Mouse (Mus musculus): ENCODE measurements at regions not wholly inside any gene's neighbourhood (a gene's known extent, or its start where the extent isn't known, plus 50 kb on each side); places are given as distances from the start of the nearest gene placed in this dataset.

DNA sequence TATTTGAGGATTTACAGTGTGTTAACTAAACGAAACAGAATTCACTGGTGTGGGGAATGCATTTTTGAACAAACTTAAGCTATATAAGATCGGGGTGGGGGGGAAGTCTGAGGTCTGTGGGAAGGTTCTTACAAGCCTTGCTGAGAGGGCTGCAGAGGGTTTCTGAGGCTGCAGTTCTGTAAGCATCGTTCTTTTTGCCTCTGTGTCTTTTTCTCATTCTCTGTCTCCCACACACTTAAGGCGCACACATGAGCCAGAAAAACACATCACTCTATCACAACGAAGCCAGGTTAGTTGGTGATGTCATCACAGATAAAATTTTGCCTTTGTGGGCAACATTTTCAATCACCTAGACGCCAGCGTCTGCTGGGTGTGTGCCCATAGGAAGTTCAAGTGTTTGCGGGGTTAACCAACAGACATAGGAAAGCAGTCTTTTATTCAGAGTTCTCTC is 274.9 kb downstream of the Ptprc start:
- H3K4me3 ChIP-seq (ENCODE audit: low read length): peak overlapping the region; percentile 58
- ATAC-seq: peak; percentile 43
- no peaks in the 10 kb centered on the region for H3K9me3 ChIP-seq (ENCODE audit: control insufficient read depth, low read length)
- H3K9ac ChIP-seq (ENCODE audit: low read depth, low read length): peak overlapping the region; percentile 67
- H3K27me3 ChIP-seq (replicated peaks; ENCODE audit: control insufficient read depth, insufficient read depth, low read length): no peaks in the 10 kb centered on the region
- H3K4me2 ChIP-seq (ENCODE audit: low read depth, low read length): peak overlapping the region; percentile 78
- WGBS: 3% methylated on average over 8 of the region's 8 CpGs
- peaks cover 2% of the 10 kb centered on the region for H3K4me1 ChIP-seq (ENCODE audit: control insufficient read depth, insufficient read depth, low read length)
- H3K36me3 ChIP-seq (ENCODE audit: control insufficient read depth, insufficient read depth, low read length): no peaks in the 10 kb centered on the region
- peak overlapping the region; percentile 87 for H3K27ac ChIP-seq (ENCODE audit: low read length)

DNA sequence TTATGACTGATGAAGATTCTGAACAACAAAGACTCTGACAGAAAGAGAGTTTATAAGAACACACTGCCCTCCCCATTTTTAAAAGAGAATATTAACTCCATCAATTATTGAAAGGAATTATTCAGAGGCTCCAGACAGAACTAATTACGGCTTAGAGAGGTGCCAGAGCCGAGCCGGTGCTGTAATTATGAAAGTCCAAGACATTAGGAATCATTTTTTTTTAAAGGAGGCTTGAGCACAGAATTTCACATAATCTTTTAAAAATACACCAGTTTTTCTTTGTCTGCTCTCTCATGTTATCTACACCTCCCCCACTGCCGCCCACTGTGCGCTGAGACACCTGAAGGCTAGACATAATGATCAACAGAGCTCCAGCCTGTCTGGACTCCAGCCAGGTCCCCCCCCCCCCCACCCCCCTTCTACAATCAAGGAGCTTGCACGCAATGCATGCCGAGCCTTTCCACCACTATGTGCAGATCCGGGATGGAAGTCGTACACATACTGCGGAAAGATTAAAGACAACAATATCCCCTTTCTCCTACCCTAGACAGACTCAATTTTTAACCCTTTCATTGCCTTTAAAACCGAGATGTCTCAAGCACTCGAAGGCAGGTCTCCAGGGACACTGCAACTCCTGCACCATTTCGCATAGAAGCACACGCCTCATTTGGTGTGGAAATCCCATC is 275.4 kb downstream of the Ptprc start:
- peak; percentile 70 for ATAC-seq
- Histone ChIP-seq H3K27me3 (replicated peaks; ENCODE audit: control insufficient read depth, insufficient read depth, low read length) (no peaks in the 10 kb centered on the region), H3K36me3 (ENCODE audit: control insufficient read depth, insufficient read depth, low read length) (no peaks in the 10 kb centered on the region), H3K9ac (ENCODE audit: low read depth, low read length) (peak overlapping the region; percentile 67), H3K4me3 (ENCODE audit: low read length) (peak overlapping the region; percentile 58), H3K9me3 (ENCODE audit: control insufficient read depth, low read length) (no peaks in the 10 kb centered on the region), H3K4me2 (ENCODE audit: low read depth, low read length) (peak overlapping the region; percentile 78), H3K4me1 (ENCODE audit: control insufficient read depth, insufficient read depth, low read length) (peaks cover 2% of the 10 kb centered on the region), H3K27ac (ENCODE audit: low read length) (peak overlapping the region; percentile 87)
- WGBS: 0% methylated on average over 14 of the region's 14 CpGs

DNA sequence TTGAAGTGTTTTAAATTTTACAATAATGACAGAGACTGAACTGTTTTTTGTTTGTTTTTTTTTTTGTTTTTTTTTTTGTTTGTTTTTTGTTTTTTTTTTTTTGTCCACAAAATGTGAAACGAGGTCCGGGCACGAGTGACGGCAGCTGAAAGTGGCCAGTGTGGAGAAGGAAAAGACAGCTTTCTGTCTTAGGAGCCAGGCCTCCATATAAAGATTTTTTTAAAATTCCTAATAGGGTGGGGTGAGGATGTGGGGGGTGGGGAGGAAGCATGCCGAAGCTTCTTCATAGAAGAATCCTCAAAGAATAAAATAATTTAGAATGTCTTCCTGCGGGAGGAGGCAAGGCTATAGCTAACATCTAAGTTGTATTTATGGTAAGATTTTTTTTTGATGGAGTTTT is 276.2 kb downstream of the Ptprc start:
- no peaks in the 10 kb centered on the region for H3K9me3 ChIP-seq (ENCODE audit: control insufficient read depth, low read length)
- H3K4me3 ChIP-seq (ENCODE audit: low read length): peak overlapping the region; percentile 50
- peak overlapping the region; percentile 58 for H3K9ac ChIP-seq (ENCODE audit: low read depth, low read length)
- no peaks in the 10 kb centered on the region for H3K27me3 ChIP-seq (replicated peaks; ENCODE audit: control insufficient read depth, insufficient read depth, low read length)
- H3K4me2 ChIP-seq (ENCODE audit: low read depth, low read length): peak overlapping the region; percentile 60
- peaks cover 2% of the 10 kb centered on the region for H3K4me1 ChIP-seq (ENCODE audit: control insufficient read depth, insufficient read depth, low read length)
- no peak for ATAC-seq
- no peaks in the 10 kb centered on the region for H3K36me3 ChIP-seq (ENCODE audit: control insufficient read depth, insufficient read depth, low read length)
- under 1% methylated on average over 6 of the region's 6 CpGs for WGBS
- H3K27ac ChIP-seq (ENCODE audit: low read length): 0 out of 2 replicates have a peak overlapping the region, but pooled peaks have one; percentile 33

DNA sequence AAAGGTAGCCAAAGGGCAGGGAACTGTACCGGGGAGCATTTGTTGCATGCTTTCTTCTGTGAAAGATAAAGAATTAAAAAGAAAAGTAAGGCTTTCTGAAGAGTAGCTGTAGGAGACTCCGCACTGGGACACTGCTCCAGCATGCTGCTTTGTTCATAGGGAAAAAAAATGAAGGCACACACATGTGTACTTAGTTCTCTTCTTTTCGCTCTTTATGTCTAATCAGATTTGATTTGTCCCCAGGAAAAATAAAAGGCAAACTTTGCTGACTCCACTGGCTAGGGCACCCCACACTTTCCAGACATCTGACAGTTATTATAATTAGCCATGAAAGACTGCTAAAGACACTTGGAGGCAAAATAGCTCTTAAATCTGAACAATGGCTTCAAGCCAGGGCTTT is 276.6 kb downstream of the Ptprc start:
- Histone ChIP-seq H3K4me2 (ENCODE audit: low read depth, low read length) (peak overlapping the region; percentile 60), H3K9me3 (ENCODE audit: control insufficient read depth, low read length) (no peaks in the 10 kb centered on the region), H3K4me1 (ENCODE audit: control insufficient read depth, insufficient read depth, low read length) (peaks cover 2% of the 10 kb centered on the region), H3K27ac (ENCODE audit: low read length) (peak overlapping the region; percentile 89), H3K4me3 (ENCODE audit: low read length) (peak overlapping the region; percentile 50), H3K9ac (ENCODE audit: low read depth, low read length) (peak overlapping the region; percentile 58), H3K27me3 (replicated peaks; ENCODE audit: control insufficient read depth, insufficient read depth, low read length) (no peaks in the 10 kb centered on the region), H3K36me3 (ENCODE audit: control insufficient read depth, insufficient read depth, low read length) (no peaks in the 10 kb centered on the region)
- peak; percentile 54 for ATAC-seq
- WGBS: 0% methylated on average over 3 of the region's 3 CpGs

DNA sequence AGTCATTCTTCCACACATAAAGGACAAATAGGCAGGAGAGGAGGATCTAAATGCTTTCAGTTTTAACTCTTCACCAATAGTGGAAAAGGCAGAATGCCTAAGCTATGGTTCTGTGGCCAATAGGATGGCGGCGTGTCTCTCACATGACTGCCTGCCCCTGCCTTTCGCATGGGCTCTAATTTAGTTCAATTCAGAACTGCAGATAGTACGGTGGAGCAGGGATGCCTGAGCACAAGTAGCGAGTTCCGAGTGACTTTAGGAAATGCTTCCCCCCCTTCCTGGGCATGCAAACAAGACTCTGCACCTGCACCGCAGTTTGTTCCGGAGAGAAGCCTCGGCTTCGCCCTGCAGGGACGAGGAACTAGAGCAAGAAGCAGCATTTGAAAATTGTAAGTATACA is 277.1 kb downstream of the Ptprc start:
- H3K27me3 ChIP-seq (replicated peaks; ENCODE audit: control insufficient read depth, insufficient read depth, low read length): no peaks in the 10 kb centered on the region
- peak overlapping the region; percentile 89 for H3K27ac ChIP-seq (ENCODE audit: low read length)
- H3K36me3 ChIP-seq (ENCODE audit: control insufficient read depth, insufficient read depth, low read length): no peaks in the 10 kb centered on the region
- H3K9ac ChIP-seq (ENCODE audit: low read depth, low read length): peak overlapping the region; percentile 58
- no peaks in the 10 kb centered on the region for H3K9me3 ChIP-seq (ENCODE audit: control insufficient read depth, low read length)
- ATAC-seq: peak; percentile 97
- peak overlapping the region; percentile 61 for H3K4me2 ChIP-seq (ENCODE audit: low read depth, low read length)
- WGBS: under 1% methylated on average over 11 of the region's 11 CpGs
- peak overlapping the region; percentile 50 for H3K4me3 ChIP-seq (ENCODE audit: low read length)
- peaks cover 3% of the 10 kb centered on the region for H3K4me1 ChIP-seq (ENCODE audit: control insufficient read depth, insufficient read depth, low read length)

DNA sequence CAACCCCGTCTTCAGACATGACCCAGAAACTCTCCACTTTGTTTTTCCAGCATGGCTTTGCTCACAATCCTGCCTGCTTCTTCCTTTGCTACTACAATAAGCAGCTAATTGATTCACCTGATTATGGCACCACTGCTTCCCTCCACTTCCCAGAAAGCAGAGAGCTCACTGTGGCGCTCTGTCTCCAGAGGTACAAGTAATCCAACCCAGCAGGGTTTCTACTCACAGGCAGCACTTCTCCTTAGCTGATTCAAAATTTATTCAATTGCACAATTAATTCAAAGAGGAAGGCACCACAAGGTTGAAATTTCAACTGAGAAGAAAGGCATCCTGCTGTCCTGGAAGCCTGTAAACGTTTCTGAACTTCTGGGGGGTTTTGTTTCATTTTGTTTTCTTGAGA is 293.9 kb downstream of the Ptprc start:
- H3K36me3 ChIP-seq (ENCODE audit: control insufficient read depth, insufficient read depth, low read length): no peaks in the 10 kb centered on the region
- no peaks in the 10 kb centered on the region for H3K9me3 ChIP-seq (ENCODE audit: control insufficient read depth, low read length)
- ATAC-seq: no peak
- H3K4me3 ChIP-seq (ENCODE audit: low read length): no peak overlapping the region
- H3K27ac ChIP-seq (ENCODE audit: low read length): no peak overlapping the region
- H3K4me1 ChIP-seq (ENCODE audit: control insufficient read depth, insufficient read depth, low read length): no peaks in the 10 kb centered on the region
- 46% methylated on average over 3 of the region's 3 CpGs for WGBS
- no peak overlapping the region for H3K9ac ChIP-seq (ENCODE audit: low read depth, low read length)
- H3K27me3 ChIP-seq (replicated peaks; ENCODE audit: control insufficient read depth, insufficient read depth, low read length): no peaks in the 10 kb centered on the region
- H3K4me2 ChIP-seq (ENCODE audit: low read depth, low read length): no peak overlapping the region

DNA sequence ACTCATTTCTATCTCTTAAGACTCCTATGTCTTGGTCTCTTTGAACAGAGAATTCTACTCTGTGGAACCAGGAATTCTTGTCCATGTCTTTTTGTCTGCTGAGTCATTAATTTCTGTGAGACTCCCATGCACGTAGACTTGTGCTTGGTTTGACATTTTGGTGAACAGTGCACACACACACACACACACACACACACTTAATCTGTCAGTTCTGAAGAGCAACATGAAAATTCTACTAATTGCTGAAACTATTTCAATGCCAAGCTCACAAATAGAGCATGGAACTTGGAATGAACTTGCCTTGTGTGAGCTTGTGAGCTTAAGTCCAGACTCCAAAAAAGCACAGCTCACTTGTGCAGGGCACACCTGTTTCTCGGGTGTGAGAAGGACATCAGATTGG is 301.1 kb downstream of the Ptprc start:
- no peaks in the 10 kb centered on the region for H3K4me1 ChIP-seq (ENCODE audit: control insufficient read depth, insufficient read depth, low read length)
- H3K4me2 ChIP-seq (ENCODE audit: low read depth, low read length): no peak overlapping the region
- H3K27me3 ChIP-seq (replicated peaks; ENCODE audit: control insufficient read depth, insufficient read depth, low read length): no peaks in the 10 kb centered on the region
- H3K4me3 ChIP-seq (ENCODE audit: low read length): no peak overlapping the region
- no peak overlapping the region for H3K9ac ChIP-seq (ENCODE audit: low read depth, low read length)
- H3K9me3 ChIP-seq (ENCODE audit: control insufficient read depth, low read length): no peaks in the 10 kb centered on the region
- no peak for ATAC-seq
- no peak overlapping the region for H3K27ac ChIP-seq (ENCODE audit: low read length)
- no peaks in the 10 kb centered on the region for H3K36me3 ChIP-seq (ENCODE audit: control insufficient read depth, insufficient read depth, low read length)
- 73% methylated on average over 2 of the region's 2 CpGs for WGBS

DNA sequence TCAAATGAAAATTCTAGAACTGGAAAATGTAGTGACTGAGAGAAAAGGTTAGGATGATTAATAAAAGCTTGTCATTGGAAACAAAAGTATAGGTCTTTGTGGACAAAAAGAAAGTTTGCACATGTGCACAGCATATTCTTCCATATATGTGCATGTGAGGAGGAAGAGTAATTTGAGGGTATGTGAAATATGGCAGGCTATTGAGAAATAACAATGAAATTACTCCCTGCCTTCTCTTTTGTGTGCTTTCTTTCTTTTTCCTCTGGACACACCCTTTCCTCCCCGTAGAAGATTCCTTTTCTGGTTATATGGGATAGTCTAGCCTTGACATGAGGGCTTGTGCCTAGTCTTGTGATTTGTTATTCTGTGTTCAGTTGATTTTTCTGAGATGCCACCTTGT is 301.9 kb downstream of the Ptprc start:
- no peak overlapping the region for H3K4me3 ChIP-seq (ENCODE audit: low read length)
- H3K27ac ChIP-seq (ENCODE audit: low read length): no peak overlapping the region
- 48% methylated on average over 1 of the region's 1 CpGs for whole genome bisulfite sequencing
- H3K4me2 ChIP-seq (ENCODE audit: low read depth, low read length): no peak overlapping the region
- no peaks in the 10 kb centered on the region for H3K36me3 ChIP-seq (ENCODE audit: control insufficient read depth, insufficient read depth, low read length)
- no peaks in the 10 kb centered on the region for H3K9me3 ChIP-seq (ENCODE audit: control insufficient read depth, low read length)
- no peaks in the 10 kb centered on the region for H3K4me1 ChIP-seq (ENCODE audit: control insufficient read depth, insufficient read depth, low read length)
- no peak overlapping the region for H3K9ac ChIP-seq (ENCODE audit: low read depth, low read length)
- H3K27me3 ChIP-seq (replicated peaks; ENCODE audit: control insufficient read depth, insufficient read depth, low read length): no peaks in the 10 kb centered on the region
- ATAC-seq: no peak

DNA sequence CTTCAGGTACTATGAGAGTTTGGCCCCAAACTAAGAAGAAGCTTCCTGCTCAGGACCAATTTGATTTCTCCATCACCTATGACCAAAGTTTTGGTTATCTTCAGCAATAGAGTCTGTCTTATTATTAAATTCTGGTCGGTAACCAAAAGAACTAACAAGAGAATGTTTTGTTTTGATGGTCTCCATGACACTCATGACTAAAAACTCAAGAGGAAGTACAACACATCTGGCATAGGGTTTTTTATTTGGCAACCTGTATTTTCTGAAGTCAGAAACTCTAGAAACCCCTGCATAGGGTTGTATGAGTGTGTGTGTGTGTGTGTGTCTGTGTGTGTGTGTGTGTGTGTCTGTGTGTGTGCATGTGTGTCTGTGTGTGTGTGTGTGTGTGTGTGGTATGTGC is 310.5 kb downstream of the Ptprc start:
- Histone ChIP-seq H3K4me1 (ENCODE audit: control insufficient read depth, insufficient read depth, low read length) (no peaks in the 10 kb centered on the region), H3K36me3 (ENCODE audit: control insufficient read depth, insufficient read depth, low read length) (no peaks in the 10 kb centered on the region), H3K9me3 (ENCODE audit: control insufficient read depth, low read length) (no peaks in the 10 kb centered on the region), H3K27me3 (replicated peaks; ENCODE audit: control insufficient read depth, insufficient read depth, low read length) (no peaks in the 10 kb centered on the region), H3K4me3 (ENCODE audit: low read length) (no peak overlapping the region), H3K9ac (ENCODE audit: low read depth, low read length) (no peak overlapping the region), H3K4me2 (ENCODE audit: low read depth, low read length) (no peak overlapping the region), H3K27ac (ENCODE audit: low read length) (no peak overlapping the region)
- WGBS: 53% methylated on average over 1 of the region's 1 CpGs
- ATAC-seq: no peak

DNA sequence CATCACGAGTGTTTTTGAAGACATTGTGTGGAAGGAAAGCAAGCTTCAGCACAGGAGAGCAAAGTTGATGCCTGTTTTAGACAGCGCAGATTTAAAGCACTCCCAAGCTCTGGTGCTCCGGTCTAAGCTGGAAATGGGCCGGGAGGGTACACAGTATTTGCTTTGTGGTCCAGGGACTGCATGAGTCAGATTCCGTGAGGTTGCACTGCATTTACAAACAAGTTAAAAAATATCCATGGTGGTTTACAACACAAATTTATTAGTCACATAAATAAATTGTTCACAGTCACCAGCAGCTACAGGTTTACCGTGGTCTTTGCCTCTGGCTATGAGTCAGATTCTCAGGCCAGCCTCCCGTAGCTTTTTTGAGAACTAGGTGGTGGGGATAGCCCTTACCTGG is 312.0 kb downstream of the Ptprc start:
- Histone ChIP-seq H3K36me3 (ENCODE audit: control insufficient read depth, insufficient read depth, low read length) (no peaks in the 10 kb centered on the region), H3K4me1 (ENCODE audit: control insufficient read depth, insufficient read depth, low read length) (no peaks in the 10 kb centered on the region), H3K9me3 (ENCODE audit: control insufficient read depth, low read length) (no peaks in the 10 kb centered on the region), H3K27ac (ENCODE audit: low read length) (no peak overlapping the region), H3K9ac (ENCODE audit: low read depth, low read length) (no peak overlapping the region), H3K27me3 (replicated peaks; ENCODE audit: control insufficient read depth, insufficient read depth, low read length) (no peaks in the 10 kb centered on the region), H3K4me2 (ENCODE audit: low read depth, low read length) (no peak overlapping the region), H3K4me3 (ENCODE audit: low read length) (no peak overlapping the region)
- 83% methylated on average over 7 of the region's 7 CpGs for WGBS
- no peak for ATAC-seq
